Mouse (Mus musculus): ENCODE measurements at regions not wholly inside any gene's neighbourhood (a gene's known extent, or its start where the extent isn't known, plus 50 kb on each side); places are given as distances from the start of the nearest gene placed in this dataset.

GRCm38 (mm10) chr4:81503941-81504340 lies 61.3 kb upstream of the Mpdz start:
- Histone ChIP-seq H3K4me3 (no peak overlapping the region), H3K27ac (no peak overlapping the region)
- DNase-seq (ENCODE audit: extremely low spot score in 1 of 2, low spot score in 2 of 2), result no peak
- intact Hi-C loops (cut with DNase I), result no loop called here
- TF ChIP-seq CTCF (IDR thresholded peaks at IDR 0.05), result no peak

GRCm38 (mm10) chr4:81501802-81502201 lies 59.2 kb upstream of the Mpdz start:
- Histone ChIP-seq H3K4me3 (no peak overlapping the region), H3K27ac (no peak overlapping the region)
- no peak for TF ChIP-seq CTCF (IDR thresholded peaks at IDR 0.05)
- DNase-seq (ENCODE audit: extremely low spot score in 1 of 2, low spot score in 2 of 2), result no peak
- intact Hi-C loops (cut with DNase I), result loop anchor here (2.0 kb wide), 1 partner anchor 1041 kb away; no protein-coding TSS in a partner anchor

GRCm38 (mm10) chr4:81498133-81498532 lies 55.5 kb upstream of the Mpdz start:
- no peak for DNase-seq (ENCODE audit: extremely low spot score in 1 of 2, low spot score in 2 of 2)
- intact Hi-C loops (cut with DNase I), result loop anchor here (2.0 to 5.0 kb wide), 3 partner anchors 64 to 1434 kb away; no protein-coding TSS in a partner anchor
- peak; percentile 73 for TF ChIP-seq CTCF (IDR thresholded peaks at IDR 0.05)
- no peak overlapping the region for H3K27ac ChIP-seq
- H3K4me3 ChIP-seq, result no peak overlapping the region

GRCm38 (mm10) chr4:81492811-81493210 lies 50.2 kb upstream of the Mpdz start:
- Histone ChIP-seq H3K27ac (no peak overlapping the region), H3K4me3 (no peak overlapping the region)
- no peak for TF ChIP-seq CTCF (IDR thresholded peaks at IDR 0.05)
- intact Hi-C loops (cut with DNase I), result no loop called here
- no peak for DNase-seq (ENCODE audit: extremely low spot score in 1 of 2, low spot score in 2 of 2)

Small RNAs in the stretch of these regions (microRNA-seq; reads per million reads assigned to microRNA genes)
- 0 reads per million in 2 experiments for gene Gm22402

Measured in left cerebral cortex, adult 2 months (tissue).